Mouse (Mus musculus) adrenal gland, adult 8-10 months (tissue): Measurements from ENCODE around the gene Casz1. TPM values are rescaled to one million over a fixed set of nuclear protein-coding genes. Genes with fewer than 3 reads are reported as not detected.
A peak's percentile ranks its signal among the peaks of the same experiment; 100 is the strongest.

Experiments
- DNase-seq: peaks from one replicate; pipeline ENCODE4 v3.0.0; 2022
- total RNA-seq, 4 experiments: library from RNA; stranded (reverse); gene quantifications; 2 replicates each; pipeline ENCODE4 v1.2.4; 2022

Gene Casz1
- total RNA-seq, 4 experiments from 2014 or later: 5.3 to 14.4 (median 9.8) TPM

DNA sequence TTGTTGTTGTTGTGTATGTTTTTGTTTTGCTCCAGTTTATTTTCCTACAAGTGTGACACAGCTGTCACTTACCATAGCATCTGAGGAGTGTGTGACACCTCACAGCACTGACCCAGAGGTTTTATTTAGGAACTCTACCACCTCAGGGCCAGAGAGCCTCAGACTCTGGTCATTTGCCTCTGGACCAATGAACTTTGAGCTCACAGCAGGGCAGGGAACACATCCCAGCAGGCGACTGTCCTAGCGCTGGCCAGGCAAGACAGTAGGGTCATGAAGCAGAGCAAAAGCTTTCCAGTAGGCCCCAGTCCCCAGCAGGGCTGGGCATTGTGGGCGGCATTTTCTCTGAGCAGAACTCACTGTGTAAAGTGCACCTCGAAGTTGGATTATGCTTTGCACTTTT lies 1.2 kb upstream of the Casz1 start:
- no peak for DNase-seq

DNA sequence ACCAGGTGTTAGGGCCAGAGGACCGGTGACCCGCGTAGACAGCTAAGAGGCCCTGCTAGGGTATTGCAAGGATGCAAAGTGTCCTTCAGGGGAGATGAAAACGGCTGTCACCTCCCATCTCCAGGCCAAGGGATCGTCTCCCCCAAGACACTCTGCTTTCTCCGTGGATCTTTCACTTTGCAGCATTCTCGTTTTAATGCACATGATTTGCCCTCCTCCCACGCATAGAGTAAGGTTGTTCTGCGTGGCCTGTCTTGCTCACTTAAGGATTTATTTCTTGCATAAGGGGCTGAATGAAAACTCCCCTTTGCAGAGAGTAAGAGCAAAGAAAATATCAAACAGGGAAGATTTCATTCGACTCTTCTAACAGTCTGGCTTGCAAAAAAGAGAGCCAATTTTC lies 593 bp upstream of the Casz1 start:
- no peak for DNase-seq

DNA sequence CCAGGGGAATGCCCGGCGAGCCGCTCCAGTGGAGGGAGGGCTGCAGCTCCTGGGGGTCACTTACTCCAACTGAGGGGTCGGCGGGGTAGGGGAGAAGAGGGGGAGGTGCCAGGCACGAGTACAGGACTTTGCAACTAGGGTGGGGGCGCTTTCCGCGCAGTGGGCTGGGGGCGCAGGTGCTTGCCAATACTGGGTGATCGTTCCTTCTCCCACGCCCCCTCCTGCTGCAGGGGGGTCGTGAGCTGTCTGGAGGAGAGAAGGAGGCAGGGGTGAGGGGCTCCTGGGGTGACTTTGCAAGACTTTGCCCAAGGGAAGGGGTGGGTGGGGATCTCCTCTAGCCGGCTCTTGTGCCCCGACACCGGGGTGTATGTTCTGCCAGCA lies 541 bp downstream of the Casz1 start:
- no peak for DNase-seq

- no peak for DNase-seq
Observed at GRCm38 (mm10) chr4:148805161-148805810, 1.1 kb downstream of the Casz1 start.

GRCm38 (mm10) chr4:148805811-148806747 lies 1.9 kb downstream of the Casz1 start:
- no peak for DNase-seq

GRCm38 (mm10) chr4:148806836-148807235 lies 2.6 kb downstream of the Casz1 start:
- DNase-seq: no peak

GRCm38 (mm10) chr4:148807397-148807796 lies 3.2 kb downstream of the Casz1 start:
- no peak for DNase-seq

DNA sequence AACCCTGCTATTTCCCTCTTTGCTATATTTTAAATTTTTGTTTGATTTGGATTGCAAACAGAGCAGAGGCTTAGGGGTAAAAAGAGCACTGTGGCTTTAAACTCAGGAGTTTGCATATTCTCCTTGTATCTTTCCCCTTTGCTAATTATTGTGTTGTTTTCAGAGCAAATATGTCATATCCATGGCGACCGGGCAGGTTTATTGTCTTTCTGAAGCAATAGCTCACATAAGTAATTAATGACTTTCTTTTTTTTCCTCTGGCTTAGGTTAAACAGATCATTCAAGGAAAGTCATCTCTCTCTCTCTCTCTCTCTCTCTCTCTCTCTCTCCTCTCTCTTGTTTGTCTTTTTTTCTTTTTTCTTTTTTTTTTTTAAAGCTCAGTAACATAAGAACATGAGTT lies 4.6 kb downstream of the Casz1 start:
- DNase-seq: no peak

DNA sequence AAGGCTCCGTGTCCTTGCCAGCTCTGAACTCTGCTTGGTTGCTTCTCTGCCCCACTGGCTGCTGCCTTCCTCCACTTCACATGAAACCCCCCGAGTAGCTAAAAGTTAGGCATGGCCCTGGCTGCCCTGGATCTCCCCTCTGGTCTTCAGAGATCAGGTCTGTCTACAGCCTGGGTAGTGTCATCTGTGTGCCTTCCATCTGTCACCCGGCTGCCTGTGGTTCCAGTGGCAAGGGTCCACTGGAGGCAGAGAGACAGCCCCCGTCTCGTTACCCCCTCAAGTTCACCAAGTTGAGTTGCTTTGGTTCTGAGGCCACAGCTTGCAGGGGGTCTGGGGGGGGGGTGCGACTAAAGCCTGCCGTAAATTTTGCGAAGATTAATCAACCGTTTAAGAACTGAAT lies 6.5 kb downstream of the Casz1 start:
- no peak for DNase-seq

DNA sequence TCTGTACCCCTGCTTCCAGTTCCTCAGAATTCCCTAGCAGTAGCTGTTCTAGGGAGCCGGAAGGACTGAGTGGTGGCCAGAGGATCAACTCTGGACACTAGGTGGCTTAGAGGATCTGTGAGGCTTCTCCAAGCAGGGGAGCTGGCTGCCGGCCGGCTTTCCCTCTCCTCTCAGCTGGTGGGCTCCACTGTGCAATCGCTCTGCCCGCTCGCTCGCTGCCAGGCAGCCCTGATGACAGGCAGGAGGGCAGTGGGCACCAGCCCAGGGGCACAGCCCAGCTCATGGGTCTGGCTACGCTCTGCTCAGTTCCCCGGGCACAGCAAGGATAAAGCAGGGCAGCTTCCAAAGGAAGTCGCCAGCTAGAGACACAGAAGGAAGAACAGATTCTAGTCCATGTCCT lies 7.7 kb downstream of the Casz1 start:
- DNase-seq: no peak

GRCm38 (mm10) chr4:148813247-148813646 lies 9.0 kb downstream of the Casz1 start:
- no peak for DNase-seq

DNA sequence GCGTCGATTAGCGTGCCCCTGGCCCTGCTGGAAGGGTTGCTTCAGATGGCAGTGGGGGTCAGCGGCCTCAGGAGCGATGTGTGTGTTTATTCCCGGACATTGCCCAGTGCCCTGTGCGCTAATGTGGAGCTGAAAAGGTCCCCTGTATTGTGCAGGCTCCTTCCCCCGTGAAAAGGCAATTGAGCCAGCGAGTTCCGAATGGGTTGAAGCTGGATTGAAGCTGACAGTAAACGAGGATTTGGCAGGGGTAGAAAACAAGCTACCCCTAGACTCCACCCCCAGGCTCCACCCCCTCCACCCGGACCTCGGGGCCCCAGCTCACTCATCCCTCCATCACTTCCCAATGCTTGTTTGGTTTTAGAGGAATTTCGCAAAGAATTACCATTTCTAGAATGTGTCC lies 12.3 kb downstream of the Casz1 start:
- no peak for DNase-seq

GRCm38 (mm10) chr4:148818161-148818560 lies 13.9 kb downstream of the Casz1 start:
- DNase-seq: no peak

DNA sequence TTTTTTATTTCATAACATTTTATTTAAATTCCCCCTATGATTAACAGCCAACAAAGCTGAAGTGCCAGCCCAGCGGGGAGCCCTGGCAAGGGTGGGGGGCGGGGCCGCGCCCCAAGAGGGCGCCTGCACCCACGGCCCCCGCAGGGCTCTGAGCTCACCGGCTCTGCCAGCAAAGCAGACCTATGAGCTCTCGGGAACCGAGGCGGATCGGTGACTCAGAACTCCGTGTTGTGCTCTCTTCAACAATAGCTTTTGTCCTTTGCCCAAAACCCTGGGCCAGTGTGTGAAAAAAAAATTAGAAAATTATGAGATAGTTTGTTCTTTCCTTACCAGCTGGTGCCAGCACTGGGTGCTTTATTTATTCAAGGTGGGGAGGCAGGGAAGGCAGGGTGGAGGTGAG lies 15.9 kb downstream of the Casz1 start:
- no peak for DNase-seq

DNA sequence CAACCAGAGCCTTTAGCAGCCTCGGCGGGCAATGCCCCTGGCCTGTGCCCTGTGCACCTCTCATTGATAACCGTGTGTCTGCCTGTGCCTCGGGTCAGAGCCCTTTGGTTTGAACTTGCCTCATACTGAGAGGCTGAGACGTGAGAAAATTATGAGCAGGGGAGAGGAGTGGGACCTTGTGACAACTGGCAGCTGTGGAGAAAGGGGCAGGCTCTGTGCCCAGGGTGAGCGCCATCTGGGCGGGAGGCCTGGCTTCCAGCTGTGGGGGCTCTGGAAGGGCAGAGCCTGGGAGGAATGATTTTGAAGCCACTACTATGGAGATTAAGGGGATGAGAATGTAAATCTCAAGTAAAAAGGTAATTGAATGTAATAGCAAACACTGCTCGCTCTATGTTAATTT lies 19.1 kb downstream of the Casz1 start:
- DNase-seq: no peak

DNA sequence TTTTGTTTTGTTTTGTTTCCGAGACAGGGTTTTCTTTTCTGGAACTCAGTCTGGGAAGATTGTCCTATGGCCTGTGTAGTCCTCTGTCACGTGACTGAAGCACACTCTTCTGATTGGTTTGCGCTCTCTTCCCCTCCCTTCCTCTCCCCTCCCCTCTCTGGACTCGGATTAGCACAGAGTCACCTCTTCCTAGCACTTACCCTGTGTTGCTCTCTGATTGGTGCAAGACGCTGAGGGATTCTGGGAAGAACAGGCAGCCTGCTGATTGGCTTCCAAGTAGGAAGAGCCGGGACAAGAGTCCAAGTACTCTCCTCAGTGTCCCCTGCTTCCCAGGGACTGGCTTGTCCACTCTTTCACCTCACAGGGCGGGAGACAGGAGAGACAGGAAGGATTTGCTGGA lies 26.1 kb downstream of the Casz1 start:
- DNase-seq: no peak

DNA sequence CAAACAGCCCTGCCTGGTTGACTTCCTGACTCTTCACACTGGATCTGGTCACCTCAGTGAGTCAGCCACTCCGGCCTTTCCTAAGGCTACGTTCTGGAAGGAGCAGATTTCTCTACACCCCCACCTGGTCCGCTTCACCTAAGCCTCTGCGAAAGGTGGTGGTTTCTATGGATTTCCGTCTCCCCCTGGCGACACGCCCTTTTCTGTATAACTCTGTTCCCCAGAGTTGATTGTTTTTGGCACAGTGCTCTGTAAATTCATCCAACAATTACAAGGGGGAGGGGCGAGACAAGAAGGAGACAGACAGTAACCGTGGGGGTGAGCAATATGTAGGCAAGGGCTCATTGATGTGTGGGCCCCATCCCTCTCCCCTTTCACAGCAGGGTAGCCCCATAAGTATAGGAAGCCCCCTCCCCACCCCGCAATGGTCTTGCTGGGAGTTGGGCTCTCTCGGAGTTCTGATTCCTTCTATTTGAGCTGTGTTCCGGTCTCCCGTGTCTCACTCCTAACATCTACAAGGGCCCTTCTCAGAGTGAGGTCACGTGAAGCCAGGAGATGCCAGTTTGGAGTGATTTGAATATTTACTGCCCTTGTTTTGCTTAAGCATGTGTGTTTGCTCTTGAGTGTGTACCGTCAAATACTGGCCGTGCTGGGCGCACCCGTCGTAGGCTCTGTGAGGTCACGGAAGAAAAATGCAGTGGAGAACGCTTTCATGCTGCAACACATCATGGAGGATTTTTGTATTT lies 29.2 kb downstream of the Casz1 start:
- no peak for DNase-seq

GRCm38 (mm10) chr4:148836391-148836790 lies 32.2 kb downstream of the Casz1 start:
- DNase-seq: no peak

GRCm38 (mm10) chr4:148837046-148837445 lies 32.8 kb downstream of the Casz1 start:
- no peak for DNase-seq

DNA sequence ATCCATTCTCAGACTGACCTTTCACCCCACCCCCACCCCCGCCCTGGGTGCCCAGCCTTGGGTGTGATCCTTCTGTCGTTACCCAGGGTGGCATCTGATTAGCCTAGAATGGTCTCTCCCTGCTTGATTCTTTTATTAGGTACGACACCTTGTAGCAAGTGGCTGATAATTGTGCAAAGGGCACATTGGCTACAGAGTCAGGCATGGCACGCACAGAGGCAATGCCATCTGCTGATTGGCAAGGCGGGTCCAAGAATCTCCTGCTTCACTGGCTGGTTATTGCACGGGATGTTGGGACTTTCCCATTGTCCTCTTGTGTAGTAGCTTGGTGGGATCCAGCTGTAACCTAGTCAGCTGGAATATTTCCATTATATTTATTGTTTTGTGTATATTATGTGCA lies 33.4 kb downstream of the Casz1 start:
- DNase-seq: no peak

- no peak for DNase-seq
Observed at GRCm38 (mm10) chr4:148842302-148842701, 38.1 kb downstream of the Casz1 start.

DNA sequence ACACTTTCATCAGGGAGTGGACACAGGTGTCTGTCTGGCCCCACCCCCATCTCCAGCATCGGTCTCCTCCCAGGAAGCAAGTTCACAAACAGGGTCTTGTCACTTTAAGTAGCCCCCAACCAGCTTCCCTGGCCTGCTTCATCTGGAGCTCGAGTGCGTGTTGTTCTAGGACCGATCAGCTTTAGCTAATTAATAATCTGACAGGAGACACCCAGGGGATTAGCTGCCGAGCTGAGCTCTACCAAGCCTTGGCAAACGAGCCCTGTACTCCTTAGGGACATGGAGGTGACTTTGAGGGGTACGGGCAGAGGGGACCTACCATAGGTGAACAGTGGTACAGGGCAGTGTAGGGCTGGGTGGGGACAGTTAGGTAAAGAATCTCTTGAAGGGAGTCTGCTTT lies 40.7 kb downstream of the Casz1 start:
- DNase-seq: no peak

DNA sequence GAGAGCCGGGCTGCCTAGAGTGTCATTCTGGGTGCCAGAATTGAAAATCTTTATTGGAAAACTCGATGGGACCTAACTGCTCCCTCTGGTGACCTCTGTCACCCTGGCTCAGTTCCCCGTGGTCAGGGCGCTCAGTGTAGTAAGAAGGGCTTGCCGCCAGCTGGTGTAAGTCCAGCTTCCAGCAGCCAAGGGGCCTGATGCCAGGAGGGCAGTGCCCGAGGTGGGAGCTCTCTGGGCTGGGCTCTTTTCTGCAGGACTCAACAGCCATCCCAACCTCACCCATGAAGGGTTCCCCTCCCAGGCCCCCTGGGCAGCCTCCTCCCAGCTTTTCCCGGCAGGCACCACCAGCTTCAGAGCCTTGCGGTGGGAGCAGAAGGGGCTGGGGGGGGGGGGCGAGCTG lies 42.0 kb downstream of the Casz1 start:
- peak; percentile 28 for DNase-seq
